Mouse (Mus musculus) kidney, postnatal 25 days (tissue): ENCODE results near the gene Syce2.

Experiments
- DNase-seq, 2 experiments: peaks; one replicate each; pipeline ENCODE4 v3.0.0; 2021; ENCODE audit warnings: mixed read lengths in 2 of 2

Syce2 gene

DNA sequence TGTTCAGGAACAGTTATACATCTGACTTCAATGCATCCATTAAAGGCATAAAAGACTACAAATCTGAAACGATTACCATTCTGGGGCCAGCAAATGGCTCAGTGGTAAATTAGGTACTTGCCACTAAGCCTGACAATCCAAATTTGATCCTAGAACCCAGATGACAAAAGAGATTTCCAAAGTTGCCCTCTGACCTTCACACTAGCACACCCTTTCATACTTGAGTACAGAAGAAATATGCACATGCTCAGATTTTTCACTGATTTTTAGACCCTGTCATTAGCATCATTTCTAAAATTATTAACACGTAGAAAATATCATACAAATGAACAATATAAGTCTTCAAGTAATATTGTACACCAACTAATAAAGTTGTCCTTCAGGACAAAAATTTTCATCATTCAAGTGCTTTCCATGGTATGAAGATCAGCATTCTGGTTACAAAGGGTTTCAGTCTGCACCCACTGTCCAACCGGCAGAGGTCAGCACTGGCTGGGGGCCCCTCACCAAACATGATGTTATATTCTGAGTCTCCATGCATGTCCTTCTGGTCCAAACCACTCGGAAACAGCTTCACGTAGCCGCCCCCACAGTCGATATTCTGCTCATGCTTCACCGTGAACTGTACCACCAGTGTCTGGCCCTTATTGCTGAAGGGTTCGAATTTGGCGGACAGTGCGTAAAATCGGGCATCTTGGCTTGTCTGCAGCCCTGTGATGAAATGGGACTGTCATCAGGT, 26.4 kb upstream of the Syce2 start:
- peak; percentile 45 to 66 for DNase-seq

DNA sequence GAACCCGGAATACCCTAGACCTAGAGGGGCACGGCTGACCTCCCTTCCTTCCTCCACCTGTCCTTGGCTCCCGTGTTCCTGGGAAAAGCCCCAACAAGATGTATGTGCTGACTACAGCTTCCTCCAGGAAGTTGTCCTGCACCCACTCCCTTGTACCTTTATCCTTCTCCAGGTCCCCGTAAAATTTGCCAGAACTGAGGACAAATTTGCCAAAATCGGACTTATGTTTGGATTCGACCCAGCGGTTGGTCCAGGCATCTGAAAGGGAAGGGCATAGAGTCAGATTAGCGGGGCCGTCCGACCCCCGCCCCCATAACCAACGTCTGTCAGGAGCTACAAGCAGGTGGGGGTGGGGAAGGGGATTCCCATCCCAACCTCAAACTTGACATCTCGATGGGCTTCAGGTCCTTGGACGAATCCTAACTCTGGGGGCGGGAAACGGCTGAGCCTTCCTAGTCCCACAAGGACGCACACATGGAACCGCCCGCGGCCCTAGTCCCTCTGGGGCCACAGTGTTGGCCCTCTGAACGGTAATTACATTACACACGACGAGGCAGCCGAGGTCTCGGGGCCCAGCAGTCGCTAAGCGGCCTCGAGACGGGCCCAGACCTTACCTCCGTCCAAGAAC, 25.7 kb upstream of the Syce2 start:
- no peak for DNase-seq

DNA sequence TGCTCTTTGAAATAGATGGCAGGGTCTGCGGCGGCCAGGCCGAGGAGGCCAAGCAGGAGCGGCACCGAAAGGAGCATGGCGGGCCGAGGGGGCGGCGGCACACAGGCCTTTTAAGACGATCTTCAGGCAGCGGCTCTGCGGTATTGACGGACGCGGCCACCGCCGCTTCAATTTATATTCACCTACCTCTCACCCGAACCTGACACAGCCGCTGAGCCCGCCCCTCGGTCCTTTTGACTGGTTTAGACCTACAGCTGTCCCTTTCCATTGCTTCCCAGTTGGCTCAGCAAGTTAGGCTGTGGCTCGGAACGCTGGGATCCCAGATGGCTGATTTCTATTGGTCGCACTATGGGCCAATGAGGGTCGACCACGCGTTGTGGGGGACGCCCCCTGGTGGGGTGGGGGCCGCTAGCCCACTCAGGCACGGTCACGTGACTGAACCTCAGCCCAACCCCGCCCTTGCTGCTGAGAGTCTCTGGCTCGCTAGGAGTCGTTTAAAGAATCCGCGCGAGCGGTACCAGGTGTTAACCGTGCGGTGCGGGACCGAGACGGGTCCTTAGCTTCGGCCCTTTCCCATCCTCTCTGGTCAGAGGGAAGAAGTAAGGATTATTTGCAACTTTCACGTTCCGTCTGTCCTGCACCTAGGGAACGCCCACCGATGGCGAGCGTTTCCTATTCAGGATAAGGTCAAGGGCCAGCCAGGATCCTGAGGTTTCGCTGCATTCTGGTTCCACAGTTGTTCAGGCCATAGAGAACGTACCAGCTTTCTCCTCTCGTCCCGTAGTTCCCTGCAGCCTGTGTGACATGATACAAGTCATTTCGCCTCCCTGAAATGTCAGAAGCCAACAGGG, 25.0 kb upstream of the Syce2 start, which contains the start of gene Calr:
Gene Calr (minus strand): TSS at position 213 of the 851 bp plus-strand sequence.
- peak; percentile 99 to 100 for DNase-seq

DNA sequence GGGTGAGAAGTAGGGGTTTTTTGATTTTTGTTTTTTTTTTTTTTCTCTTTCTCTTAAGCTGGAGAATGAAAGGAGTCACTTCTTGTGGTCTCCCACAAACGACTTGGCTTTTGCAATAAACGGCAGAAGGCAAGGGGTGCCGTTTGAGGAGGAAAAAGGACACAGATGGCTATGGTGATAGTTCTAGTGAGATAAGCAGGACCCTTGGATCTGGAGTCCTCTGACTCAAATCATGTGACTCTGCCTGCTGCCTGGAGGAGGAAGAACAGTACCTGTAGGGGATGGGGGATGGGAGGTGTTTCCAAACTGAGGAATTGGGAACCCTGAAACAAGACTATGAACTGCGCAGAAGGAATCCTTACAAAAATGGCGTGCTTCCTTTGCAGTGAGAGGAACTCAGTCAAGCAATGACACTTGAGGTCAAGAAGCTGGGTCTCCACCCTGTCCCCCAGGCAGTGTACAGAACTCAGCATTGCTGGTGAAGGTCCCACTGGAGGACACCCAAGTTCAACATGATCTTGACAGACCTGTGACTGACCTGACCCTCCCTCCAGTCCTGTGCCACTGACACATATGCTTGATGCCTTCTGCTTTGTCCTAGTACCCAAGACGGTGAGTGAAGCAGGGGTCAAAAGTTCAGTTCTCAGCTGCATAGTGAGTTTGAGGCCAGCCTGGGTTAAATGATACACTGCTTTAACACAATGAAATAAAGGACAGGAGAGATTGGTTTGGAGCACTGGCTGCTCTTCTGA, 24.1 kb upstream of the Syce2 start:
- DNase-seq, result peak in 1 of 2 experiments; percentile 34

DNA sequence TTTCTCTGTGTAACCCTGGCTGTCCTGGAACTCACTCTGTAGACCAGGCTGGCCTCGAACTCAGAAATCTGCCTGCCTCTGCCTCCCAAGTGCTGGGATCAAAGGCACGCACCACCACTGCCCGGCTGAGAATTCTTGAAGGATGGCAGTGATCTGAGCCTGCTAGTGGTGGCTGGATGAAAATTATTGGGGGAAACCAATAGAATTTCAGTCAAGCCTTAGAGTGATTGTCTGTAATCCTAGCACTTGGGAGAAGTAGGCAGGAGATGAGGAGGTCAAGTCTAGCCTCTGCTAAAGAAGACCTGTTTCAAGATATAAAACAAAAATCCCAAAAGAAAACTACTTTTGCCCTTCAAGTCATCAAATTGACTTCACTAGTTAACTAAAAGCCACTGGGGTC, 15.5 kb upstream of the Syce2 start:
- no peak for DNase-seq

DNA sequence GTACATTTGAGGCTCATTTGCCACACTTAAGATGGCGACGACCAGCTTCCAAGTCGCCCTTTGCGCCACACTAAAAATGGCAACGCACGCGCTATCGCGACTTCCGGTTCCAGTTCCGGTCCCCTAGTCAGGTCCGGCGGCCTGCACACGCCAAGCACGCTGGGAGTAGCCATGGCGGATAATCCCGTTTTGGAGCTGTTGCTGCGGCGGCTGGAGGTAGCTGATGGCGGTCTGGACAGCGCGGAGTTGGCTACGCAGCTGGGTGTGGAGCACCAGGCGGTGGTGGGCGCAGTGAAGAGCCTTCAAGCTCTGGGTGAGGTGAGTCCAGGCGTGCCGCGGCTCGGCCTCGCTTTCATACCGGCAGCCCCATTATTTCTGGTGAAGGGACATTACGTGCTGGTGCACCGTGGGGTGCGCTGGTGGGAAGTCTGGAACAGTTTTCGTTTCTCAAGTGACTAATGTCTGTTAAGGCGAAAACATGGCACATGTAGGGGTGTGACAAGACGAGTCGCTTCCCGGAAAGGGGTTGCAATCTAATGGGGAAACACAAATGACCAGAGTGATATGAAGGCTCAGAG, 15.0 kb upstream of the Syce2 start, which contains the start of gene Farsa:
Gene Farsa (plus strand): TSS at position 126 of the 578 bp plus-strand sequence.
- DNase-seq, result peak; percentile 95 to 96

DNA sequence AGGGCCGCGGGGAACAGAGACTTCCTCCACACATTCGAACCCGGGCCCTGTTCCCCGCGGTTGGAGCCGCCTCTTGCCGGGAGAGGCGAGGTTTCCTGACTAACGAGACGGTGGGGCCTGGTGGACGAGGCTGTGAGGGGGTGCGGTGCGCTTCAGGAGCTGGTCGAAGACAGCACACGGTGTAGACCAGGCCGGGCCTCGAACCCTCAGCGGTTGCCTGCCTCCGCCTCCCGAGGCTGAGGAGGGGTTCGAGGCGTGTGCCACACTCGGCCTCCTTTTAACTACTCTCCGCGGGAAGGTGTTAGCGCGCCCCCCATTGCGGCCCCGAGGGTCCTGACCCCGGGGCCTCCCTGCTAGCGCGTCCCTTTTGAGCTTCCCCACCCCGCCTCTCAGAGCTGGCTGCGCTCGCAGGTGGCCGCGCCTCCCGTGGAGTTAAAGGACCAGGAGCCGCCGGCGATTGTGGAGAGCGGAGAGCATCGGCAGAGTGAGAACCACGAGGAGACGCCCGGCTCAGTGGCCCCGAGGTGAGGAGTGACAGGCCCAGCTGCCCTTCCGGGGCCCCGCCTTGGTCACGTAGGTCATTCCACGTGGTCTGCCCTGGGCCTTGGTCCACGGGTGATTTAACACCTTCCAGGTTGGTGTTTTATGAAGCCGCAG, 526 bp downstream of the Syce2 start:
- DNase-seq, result peak; percentile 52 to 79

DNA sequence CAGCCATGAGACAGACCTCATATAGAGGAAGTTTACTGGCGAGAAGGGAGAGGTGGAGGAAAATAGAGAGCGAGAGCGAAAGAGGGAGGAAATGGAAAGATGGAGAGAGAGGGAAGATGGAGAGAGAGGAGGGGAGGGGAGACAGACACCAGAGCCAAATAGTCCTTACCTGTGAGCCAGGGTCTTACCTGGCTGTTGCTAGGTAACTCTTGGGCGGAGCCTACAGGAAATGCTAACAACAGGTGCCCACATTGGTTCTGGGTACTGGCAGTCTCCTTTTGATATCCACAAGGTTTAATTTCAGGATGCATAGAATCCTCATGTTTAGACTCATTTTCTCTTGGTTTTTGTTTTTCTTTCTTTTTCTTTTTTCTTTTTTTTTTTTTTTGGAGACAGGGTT, 1.1 kb downstream of the Syce2 start:
- DNase-seq, result no peak

DNA sequence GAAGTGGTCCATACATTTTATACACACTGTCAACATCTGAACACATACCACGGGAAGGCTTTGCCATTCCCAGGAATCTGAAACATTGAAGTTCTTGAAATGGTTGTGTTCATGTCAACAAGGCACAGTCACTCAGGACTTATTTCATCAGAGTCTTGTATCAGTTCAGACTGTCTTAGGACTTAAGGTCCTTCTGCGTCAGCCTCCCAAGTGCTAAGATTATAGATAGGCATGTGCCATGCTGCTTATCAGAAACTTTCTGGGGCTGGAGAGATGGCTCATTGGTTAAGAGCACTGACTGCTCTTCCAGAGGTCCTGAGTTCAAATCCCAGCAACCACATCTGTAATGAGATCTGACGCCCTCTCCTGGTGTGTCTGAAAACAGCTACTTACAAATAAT, 2.4 kb downstream of the Syce2 start:
- no peak for DNase-seq

DNA sequence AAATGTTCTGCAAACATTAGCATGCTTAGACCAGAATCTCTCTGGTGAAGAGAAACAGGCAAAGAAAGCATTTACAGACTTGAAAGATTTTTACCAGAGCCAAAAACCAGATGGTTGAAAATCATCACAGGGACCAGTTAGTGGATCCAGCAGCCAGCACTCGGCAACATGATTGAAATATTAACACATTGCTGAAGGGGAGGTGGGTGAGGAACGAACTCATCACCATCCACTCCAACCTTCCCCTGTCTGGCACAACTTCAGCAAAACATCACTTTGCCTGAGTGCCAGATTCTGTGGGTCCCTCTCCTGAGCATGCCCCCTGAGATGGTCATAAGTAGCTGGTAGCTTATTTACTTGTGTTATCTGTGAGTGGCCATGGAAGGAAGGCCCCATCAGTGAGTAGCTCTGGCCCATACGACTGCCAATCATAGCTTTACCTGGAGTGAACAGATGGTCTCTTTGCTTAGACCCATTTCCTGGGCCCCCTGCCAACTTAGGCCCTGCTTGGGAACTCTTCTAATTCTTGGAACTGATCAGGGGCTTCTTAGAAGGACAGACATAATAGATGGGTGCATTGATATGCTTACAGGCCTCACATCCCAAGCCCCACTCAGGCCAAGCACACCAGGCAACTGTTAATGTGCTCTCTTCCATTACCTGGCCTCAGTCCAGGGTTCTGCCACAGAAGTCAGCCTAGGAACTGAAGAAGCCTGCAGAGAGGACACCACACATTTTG, 5.6 kb downstream of the Syce2 start:
- DNase-seq, result no peak

DNA sequence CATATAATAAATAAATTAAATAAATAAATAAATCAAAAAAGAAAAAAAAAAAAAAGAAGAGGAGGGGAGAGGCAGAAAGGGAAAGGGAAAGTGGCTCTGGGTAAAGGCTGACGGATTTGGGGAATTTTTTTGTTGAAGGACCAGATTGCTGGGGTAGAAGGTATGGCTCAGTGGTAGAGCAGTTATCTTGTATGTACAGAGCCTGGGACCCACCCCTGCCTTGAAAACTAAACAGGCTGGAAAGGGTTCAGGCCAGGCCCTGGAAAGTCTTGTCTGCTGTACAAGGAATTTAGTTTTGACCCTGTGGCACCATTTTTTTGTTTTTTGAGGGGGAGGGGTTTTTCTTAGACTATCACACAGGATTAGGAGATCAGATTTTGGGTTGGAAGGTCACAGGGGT, 7.0 kb downstream of the Syce2 start:
- DNase-seq, result no peak

DNA sequence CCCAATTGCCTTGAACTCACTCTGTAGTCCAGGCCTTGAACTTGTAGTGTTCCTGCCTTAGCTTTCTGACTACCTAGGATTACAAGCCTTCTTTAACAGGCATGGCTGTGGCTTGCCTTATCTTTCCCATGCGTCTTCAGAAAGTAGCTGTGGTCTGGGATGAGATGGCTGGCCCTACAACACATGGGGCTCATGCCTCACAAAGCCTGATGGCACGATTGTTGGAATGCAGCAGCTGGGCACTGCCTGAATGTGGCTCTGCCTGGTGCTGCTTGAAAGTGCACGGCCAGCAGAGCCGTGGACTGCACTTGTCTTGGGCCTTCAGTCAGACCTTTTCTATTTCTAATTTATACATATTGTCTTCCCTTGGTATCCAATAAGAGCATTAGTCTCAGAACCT, 12.8 kb downstream of the Syce2 start:
- no peak for DNase-seq

DNA sequence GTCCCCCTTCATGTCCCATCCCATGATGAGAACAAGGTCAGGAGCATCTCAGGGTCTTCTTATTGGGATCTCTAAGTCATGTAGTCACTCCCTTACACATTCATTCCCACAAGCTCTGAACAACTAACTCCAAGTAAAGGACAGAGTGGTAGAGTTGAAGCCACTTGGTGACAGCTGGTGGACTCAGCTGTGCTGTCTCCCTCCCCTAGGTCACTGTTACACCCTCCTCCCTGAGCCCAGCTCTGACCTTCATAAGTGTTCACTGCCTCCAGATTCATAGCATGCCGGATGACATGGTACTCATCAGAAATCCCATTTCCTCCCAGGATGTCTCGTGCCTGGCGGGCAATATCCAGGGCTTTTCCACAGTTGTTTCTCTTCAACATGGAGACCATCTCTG, 16.4 kb downstream of the Syce2 start:
- no peak for DNase-seq

DNA sequence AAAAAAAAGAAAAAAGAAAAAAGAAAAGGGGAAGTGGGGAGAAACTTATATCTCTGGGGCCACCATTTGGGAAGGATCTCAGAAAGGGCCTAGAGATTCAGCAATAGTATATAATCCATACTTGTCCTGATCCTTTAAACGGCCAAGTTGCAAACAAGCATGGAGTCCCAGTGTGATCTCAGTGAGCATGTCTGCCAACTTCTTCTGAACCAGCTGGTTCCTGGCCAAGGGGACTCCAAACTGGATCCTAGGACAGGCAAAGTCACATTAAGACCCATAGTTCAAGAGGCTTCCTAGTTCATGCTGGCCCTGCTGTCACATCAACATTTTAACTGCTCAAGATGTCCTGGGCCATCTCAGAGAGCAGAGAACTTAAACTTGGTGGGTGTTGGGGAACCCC, 17.2 kb downstream of the Syce2 start:
- no peak for DNase-seq

DNA sequence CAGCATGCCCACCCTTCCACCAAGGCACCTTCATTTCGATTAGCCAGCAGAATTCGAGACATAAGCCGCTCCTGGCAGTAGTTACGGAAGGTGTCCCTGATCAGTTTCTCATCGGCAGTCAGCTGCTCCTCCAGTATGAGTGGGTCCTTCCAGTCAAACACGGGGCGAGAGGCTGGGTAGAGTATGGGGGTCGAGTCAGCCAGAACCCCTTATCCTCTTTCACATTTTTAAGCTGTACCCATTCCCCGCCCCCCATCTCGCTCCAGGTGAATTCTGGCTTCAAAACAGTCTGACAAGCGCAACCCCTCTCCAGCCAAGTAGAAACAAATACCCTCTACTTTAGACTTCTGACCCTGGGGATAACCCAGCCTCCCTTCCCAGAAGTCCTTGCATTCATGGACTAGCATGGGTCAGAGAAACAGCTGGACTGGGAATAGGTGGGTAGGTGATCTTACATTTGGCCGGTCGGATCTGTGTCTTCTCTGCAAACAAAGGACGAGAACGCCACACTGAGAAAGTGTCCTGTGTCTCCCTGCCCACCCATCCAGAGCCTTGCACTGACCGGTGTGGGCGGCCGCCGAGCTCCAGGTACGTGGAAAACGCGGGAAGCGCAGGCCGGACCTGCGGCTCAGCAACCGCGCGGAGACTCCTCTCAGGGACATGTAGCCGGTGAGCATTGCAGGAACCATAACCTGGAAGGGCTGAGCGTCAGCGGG, 21.2 kb downstream of the Syce2 start:
- DNase-seq, result peak; percentile 66 to 76

DNA sequence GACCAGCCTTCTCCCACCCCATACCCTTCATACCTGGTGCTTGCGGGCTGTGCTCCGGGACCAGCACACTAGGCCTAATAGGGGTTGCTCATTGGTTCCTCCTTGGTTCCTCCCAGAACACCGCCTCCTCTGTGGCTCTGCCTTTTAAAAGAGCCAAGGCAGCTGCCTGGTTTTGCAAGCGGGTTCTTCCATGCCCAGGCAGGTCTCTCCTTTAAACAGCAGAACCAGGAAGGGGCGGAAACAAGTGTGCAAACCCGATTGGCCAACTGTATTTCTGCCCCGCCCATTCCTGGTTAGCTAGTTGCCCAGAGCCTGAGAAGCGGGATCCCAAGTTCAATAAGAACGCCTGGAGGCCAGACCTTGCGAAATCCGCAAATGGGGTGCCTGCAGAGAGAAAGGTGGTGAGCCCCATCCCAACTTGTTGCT, 21.8 kb downstream of the Syce2 start, which contains the start of gene Gcdh:
Gene Gcdh (minus strand): TSS at position 213 of the 426 bp plus-strand sequence.
- peak; percentile 96 to 97 for DNase-seq

DNA sequence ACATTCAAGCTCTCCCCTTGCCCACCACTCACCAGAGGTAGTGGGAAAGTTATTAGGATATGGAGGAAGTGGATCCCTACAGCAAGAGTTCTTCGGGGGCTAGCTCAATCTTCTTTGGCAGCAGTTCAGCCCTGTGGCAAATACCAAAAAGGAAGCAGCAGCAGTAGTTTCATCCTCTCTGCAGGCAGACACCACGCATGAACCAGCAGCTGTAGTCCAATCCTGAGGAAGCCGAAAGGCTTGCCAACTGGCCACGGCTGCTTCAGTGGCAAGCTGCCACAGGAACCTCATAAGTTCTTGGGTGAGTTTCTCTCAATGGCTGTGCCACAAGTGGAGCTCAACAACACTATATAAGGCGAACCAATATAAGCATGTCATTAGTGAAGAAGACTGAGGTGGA, 24.1 kb downstream of the Syce2 start:
- DNase-seq, result peak in 1 of 2 experiments; percentile 36

DNA sequence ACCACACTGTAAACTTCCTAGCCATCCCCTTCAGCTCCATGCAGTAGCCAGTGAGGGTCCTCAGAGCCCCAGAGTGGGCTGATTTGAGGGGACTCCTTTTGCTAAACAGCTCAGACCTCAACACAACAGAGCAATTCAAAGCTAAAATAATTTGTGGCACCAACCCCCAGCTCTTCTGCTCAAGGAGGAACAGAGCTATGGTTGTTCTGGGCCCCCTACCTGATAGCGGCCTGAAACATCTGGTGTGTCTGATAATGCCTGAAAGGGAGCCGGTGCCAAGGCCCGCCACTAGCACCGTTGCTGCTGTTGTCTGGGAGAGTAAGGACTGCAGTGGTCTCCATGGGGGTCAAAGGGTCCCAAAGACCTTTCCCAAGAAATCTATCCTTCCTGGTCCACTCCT, 29.2 kb downstream of the Syce2 start:
- no peak for DNase-seq

DNA sequence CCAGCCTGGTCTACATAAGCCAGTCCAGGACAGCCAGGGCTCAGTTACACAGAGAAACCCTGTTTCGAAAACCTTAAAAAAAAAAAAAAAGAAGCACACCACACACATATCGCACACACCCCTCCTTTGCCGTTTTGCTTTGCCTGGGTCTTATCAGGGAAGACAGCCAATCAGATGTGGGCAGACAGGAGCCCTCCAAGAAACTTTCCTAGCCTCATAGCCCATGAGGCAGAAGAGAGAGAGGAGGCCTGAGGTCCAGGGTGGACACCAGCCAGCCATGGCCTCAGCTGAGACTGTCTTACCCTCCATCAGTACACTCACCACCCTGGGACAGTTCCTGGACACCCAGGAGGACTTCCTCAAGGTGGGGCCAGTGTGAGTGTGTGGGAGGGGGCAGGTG, 29.8 kb downstream of the Syce2 start, which contains the start of gene Klf1:
Gene Klf1 (plus strand): TSS at position 177 of the 400 bp plus-strand sequence.
- no peak for DNase-seq

DNA sequence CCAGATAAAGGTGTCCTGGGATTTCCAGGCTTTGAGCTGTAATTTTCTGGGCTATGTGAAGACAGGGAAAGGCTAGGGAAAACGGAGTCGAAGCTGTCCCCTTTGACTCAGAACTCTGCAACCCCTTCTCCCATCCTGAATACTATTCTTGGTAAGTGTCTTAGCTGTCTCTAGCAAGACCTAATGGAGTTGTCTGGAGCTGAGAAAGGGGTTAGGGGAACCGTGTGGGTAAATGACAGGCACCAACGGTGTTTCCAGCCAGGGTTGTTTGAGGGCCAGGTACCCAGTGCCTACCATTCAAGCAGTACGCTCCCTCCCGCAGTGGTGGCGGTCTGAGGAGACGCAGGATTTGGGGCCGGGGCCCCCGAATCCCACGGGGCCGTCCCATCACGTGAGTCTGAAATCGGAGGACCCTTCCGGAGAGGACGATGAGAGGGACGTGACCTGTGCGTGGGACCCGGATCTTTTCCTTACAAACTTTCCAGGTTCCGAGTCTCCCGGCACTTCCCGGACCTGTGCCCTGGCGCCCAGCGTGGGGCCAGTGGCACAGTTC, 30.5 kb downstream of the Syce2 start:
- DNase-seq, result no peak
